Mouse (Mus musculus): ENCODE data around the gene Paqr4. TPM values are rescaled to one million over a fixed set of nuclear protein-coding genes. Genes with fewer than 3 reads are reported as not detected.

Gene Paqr4
- total RNA-seq, 2 experiments from 2014 or later = 4.1 to 10.1 TPM

GRCm38 (mm10) chr17:23749400-23750191 lies 8.9 kb upstream of the Paqr4 start:
- no peak for ATAC-seq (ENCODE audit: poor library complexity, severe bottlenecking)

- peak; percentile 71 for ATAC-seq (ENCODE audit: poor library complexity, severe bottlenecking)
These were observed 8.1 kb upstream of the Paqr4 start for GRCm38 (mm10) chr17:23748631-23749391.

GRCm38 (mm10) chr17:23748026-23748425 lies 7.4 kb upstream of the Paqr4 start:
- ATAC-seq (ENCODE audit: poor library complexity, severe bottlenecking) = no peak; the same call in 1 of the 2 replicates

- ATAC-seq (ENCODE audit: poor library complexity, severe bottlenecking) = no peak
These were observed 6.8 kb upstream of the Paqr4 start for GRCm38 (mm10) chr17:23747471-23747870.

- peak; percentile 55 for ATAC-seq (ENCODE audit: poor library complexity, severe bottlenecking)
These were observed 6.1 kb upstream of the Paqr4 start for GRCm38 (mm10) chr17:23746767-23747166.

GRCm38 (mm10) chr17:23746311-23746710 lies 5.6 kb upstream of the Paqr4 start:
- no peak for ATAC-seq (ENCODE audit: poor library complexity, severe bottlenecking)

- no peak for ATAC-seq (ENCODE audit: poor library complexity, severe bottlenecking)
These were observed 4.9 kb upstream of the Paqr4 start, which contains the start of gene Kremen2 for GRCm38 (mm10) chr17:23745301-23746251. Kremen2 (minus strand) TSS chr17:23745833.

- no peak for ATAC-seq (ENCODE audit: poor library complexity, severe bottlenecking)
These were observed 4.0 kb upstream of the Paqr4 start for GRCm38 (mm10) chr17:23744651-23745050.

- ATAC-seq (ENCODE audit: poor library complexity, severe bottlenecking) = no peak
These were observed 3.4 kb upstream of the Paqr4 start for GRCm38 (mm10) chr17:23744076-23744475.

- ATAC-seq (ENCODE audit: poor library complexity, severe bottlenecking) = no peak
These were observed 2.3 kb upstream of the Paqr4 start for GRCm38 (mm10) chr17:23742941-23743340.

- ATAC-seq (ENCODE audit: poor library complexity, severe bottlenecking) = no peak
These were observed 1.6 kb upstream of the Paqr4 start for GRCm38 (mm10) chr17:23742210-23742793.

GRCm38 (mm10) chr17:23741359-23742209 lies 917 bp upstream of the Paqr4 start:
- ATAC-seq (ENCODE audit: poor library complexity, severe bottlenecking) = no peak

- ATAC-seq (ENCODE audit: poor library complexity, severe bottlenecking) = peak; percentile 89
These were observed 507 bp downstream of the Paqr4 start for GRCm38 (mm10) chr17:23740136-23740584.

GRCm38 (mm10) chr17:23739202-23740135 lies 1.2 kb downstream of the Paqr4 start:
- ATAC-seq (ENCODE audit: poor library complexity, severe bottlenecking) = no peak

- no peak for ATAC-seq (ENCODE audit: poor library complexity, severe bottlenecking)
These were observed 1.8 kb downstream of the Paqr4 start for GRCm38 (mm10) chr17:23738836-23739201.

GRCm38 (mm10) chr17:23737493-23738445 lies 2.9 kb downstream of the Paqr4 start:
- no peak for ATAC-seq (ENCODE audit: poor library complexity, severe bottlenecking)

- no peak for ATAC-seq (ENCODE audit: poor library complexity, severe bottlenecking)
These were observed 6.3 kb downstream of the Paqr4 start for GRCm38 (mm10) chr17:23734341-23734740.

Measured in megakaryocyte, adult 5-6 weeks (primary cell).